Mouse (Mus musculus) liver, embryonic 11.5 days (tissue): ENCODE data around the gene Fstl4. TPM values are rescaled to one million over a fixed set of nuclear protein-coding genes. Genes with fewer than 3 reads are reported as not detected.

Experiments used
- ATAC-seq: fragments of 200-750 bp; cut with Nextera tagmentation; replicated peaks from 2 replicates; pipeline ENCODE4 v1.8.0; 2017; ENCODE audit warnings: moderate number of reproducible peaks, mild to moderate bottlenecking, moderate TSS enrichment, moderate library complexity; ENCODE audit not compliant: low FRiP score
- DNase-seq: peaks from one replicate; pipeline ENCODE4 v3.0.0-alpha.2; 2017; ENCODE audit warnings: low spot score
- H3K27ac ChIP-seq: fragments of 300-500 bp; sonication (generic); 2 replicates; pipeline ENCODE4 v1.5.1; 2014; ENCODE audit warnings: mild to moderate bottlenecking, low read depth, low read length, control low read depth
- H3K27me3 ChIP-seq: fragments of 300-500 bp; sonication (generic); replicated peaks from 2 replicates; pipeline ENCODE4 v1.6.1; 2014; ENCODE audit warnings: low read length, mixed read lengths; ENCODE audit not compliant: control insufficient read depth, insufficient read depth
- H3K36me3 ChIP-seq: fragments of 300-500 bp; sonication (generic); 2 replicates; pipeline ENCODE4 v1.6.1; 2014; ENCODE audit warnings: mild to moderate bottlenecking, low read length, moderate library complexity, mixed read lengths; ENCODE audit not compliant: control insufficient read depth, insufficient read depth
- H3K4me1 ChIP-seq: fragments of 300-500 bp; sonication (generic); replicated peaks from 2 replicates; pipeline ENCODE4 v1.6.1; 2014; ENCODE audit warnings: low read length, mixed read lengths; ENCODE audit not compliant: control insufficient read depth, insufficient read depth
- H3K4me2 ChIP-seq: fragments of 300-500 bp; sonication (generic); 2 replicates; pipeline ENCODE4 v1.6.1; 2014; ENCODE audit warnings: mild to moderate bottlenecking, control low read depth, moderate library complexity
- H3K4me3 ChIP-seq: fragments of 300-500 bp; sonication (generic); 2 replicates; pipeline ENCODE4 v1.5.1; 2014; ENCODE audit warnings: low read depth, low read length, control low read depth
- H3K9ac ChIP-seq: fragments of 300-500 bp; sonication (generic); 2 replicates; pipeline ENCODE4 v1.6.1; 2014; ENCODE audit warnings: low read depth, low read length, control low read depth
- H3K9me3 ChIP-seq: fragments of 300-500 bp; sonication (generic); 2 replicates; pipeline ENCODE4 v1.6.1; 2016; ENCODE audit warnings: low read length, inconsistent platforms, mixed read lengths; ENCODE audit not compliant: control insufficient read depth
- WGBS: fragments of 180-500 bp; shearing (Covaris S2); extraction: QIAGEN DNeasy Blood & Tissue Kit; methylation state at CpG from one replicate; pipeline ENCODE4 v1.1.7; 2014; 5-methylcytosine and 5-hydroxymethylcytosine counted together
- polyA plus RNA-seq: library from polyadenylated mRNA; unstranded; fragments of >200 nt; fragmentation: Nextera tagmentation; extraction: Ambion mirVana; gene quantifications from 2 replicates; pipeline ENCODE4 v1.2.1, GENCODE M21; 2014

Fstl4 gene
- polyA plus RNA-seq, 1 experiment from 2014 or later = 0.49 TPM

DNA sequence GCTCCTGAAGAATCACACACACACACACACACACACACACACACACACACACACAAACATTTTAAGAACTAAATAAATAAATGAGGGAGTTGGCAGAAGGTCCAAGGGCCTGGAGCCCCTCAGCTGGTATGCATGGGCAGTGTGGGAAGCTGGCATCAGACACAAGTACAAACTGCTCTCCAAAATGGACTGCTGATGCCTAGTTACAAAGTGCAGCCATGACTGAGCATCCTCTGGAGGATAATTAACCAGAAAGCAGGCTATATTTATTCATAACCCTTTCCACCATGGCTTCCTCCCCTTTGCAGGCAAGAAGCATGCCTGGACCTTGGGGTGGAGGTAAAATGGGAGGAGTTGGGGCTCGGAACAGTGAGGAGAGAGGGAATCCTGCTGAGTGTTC is 356.8 kb downstream of the Fstl4 start:
- no peaks in the 10 kb centered on the region for H3K4me1 ChIP-seq
- H3K9ac ChIP-seq = no peak overlapping the region
- no peak for DNase-seq
- H3K27ac ChIP-seq = no peak overlapping the region
- no peak overlapping the region for H3K4me2 ChIP-seq
- ATAC-seq = no peak
- no peak overlapping the region for H3K4me3 ChIP-seq
- no peaks in the 10 kb centered on the region for H3K27me3 ChIP-seq
- H3K36me3 ChIP-seq = no peaks in the 10 kb centered on the region
- H3K9me3 ChIP-seq = no peaks in the 10 kb centered on the region
- WGBS = 61% methylated on average over 1 of the region's 1 CpGs

DNA sequence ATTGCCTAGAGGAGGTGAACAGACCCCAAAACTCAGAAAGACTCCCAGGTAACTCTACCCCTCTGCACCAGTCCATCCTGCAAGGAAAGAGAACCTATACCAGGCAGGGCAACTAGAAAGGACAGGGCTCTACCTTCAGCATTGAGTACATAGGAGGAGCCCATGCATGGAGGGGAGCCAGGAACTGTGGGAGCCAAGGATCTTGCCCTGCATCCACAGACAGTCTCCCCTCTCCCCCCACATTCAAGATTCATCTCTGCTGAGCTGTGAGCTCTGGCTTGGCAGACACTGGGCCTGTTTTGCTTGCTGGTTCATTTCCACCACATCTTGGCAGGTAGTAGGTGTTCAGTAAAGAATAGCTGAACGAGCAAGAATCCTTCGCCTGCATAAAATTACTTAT is 360.4 kb downstream of the Fstl4 start:
- Histone ChIP-seq H3K4me2 (no peak overlapping the region), H3K4me3 (no peak overlapping the region), H3K9me3 (no peaks in the 10 kb centered on the region), H3K27ac (no peak overlapping the region), H3K27me3 (no peaks in the 10 kb centered on the region), H3K9ac (no peak overlapping the region), H3K36me3 (no peaks in the 10 kb centered on the region), H3K4me1 (no peaks in the 10 kb centered on the region)
- ATAC-seq (no peak), DNase-seq (no peak)
- WGBS = 84% methylated on average over 2 of the region's 2 CpGs

DNA sequence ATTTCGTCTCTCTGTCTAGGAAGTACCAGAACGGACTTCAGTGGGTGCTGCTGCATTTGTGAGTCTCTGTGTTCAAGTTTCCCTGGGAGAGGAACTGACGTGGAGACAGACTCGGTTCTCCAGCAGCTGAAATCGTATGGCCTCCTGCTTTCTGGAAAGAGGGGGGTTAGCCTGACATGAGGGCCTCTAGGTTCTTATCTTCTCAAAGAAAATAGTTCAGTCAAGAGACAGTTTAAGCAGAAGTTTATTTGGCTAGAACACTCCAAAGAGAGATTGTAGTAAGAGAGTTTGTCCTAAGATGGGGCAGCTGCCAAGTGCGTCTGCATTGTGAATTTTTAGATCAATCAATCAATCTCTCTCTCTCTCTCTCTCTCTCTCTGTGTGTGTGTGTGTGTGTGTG is 362.2 kb downstream of the Fstl4 start:
- Histone ChIP-seq H3K9me3 (no peaks in the 10 kb centered on the region), H3K36me3 (no peaks in the 10 kb centered on the region), H3K9ac (no peak overlapping the region), H3K27ac (no peak overlapping the region), H3K4me3 (no peak overlapping the region), H3K4me1 (no peaks in the 10 kb centered on the region), H3K27me3 (no peaks in the 10 kb centered on the region), H3K4me2 (no peak overlapping the region)
- no peak for ATAC-seq
- 53% methylated on average over 6 of the region's 6 CpGs for WGBS
- no peak for DNase-seq

DNA sequence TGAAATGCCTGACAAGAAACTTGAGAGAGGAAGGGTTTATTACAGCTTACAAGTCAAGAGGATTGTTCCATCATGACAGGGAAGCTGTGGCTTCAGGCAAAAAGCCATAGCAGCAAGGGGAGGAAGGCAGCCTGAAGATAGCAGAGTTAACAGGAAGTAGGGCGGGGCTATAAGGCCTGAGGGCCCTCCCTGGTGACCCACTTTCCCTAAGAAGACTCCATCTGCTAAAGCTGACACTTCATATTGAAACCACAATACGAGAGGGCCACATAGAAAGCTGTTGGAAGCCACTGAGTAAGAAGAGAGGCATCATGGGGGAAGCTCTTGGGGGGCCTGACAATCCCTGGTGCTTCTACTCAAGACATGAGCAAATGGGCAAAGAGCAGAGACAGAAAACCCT is 364.2 kb downstream of the Fstl4 start:
- Histone ChIP-seq H3K9me3 (no peaks in the 10 kb centered on the region), H3K36me3 (no peaks in the 10 kb centered on the region), H3K27me3 (no peaks in the 10 kb centered on the region), H3K4me1 (no peaks in the 10 kb centered on the region), H3K9ac (no peak overlapping the region), H3K4me2 (no peak overlapping the region), H3K4me3 (no peak overlapping the region), H3K27ac (no peak overlapping the region)
- DNase-seq = no peak
- 46% methylated on average over 2 of the region's 2 CpGs for WGBS
- no peak for ATAC-seq

DNA sequence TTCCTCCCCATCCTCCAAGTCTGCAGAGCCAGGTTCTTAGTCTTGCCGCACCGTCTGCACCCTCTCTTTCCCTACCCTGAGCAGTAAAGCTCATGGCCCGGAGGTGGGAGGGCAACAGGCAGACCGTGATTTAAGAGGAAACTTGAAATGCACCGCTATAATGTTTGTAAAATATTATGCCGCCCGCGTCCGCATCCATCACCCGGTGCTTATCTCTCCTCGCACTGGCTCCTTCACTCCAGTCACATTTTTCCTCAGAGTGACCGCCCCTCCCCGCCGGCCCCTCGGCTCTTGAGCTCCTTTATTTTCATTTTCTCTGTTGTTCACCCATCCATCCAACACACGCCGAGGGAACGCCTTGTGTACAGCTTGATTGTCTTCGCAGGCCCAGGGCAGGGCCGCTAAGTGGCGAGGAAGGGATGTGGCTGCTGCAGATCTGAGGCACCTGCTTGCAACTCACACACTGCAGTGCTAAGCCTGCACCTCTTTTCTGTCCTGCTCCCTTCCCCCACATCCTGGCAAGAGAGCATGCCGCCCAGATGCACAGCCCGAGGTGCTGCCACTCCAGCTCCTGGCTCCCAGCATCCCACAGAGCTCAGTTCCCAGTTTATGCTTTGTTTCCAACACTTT is 368.1 kb downstream of the Fstl4 start:
- ATAC-seq = no peak
- no peak overlapping the region for H3K9ac ChIP-seq

DNA sequence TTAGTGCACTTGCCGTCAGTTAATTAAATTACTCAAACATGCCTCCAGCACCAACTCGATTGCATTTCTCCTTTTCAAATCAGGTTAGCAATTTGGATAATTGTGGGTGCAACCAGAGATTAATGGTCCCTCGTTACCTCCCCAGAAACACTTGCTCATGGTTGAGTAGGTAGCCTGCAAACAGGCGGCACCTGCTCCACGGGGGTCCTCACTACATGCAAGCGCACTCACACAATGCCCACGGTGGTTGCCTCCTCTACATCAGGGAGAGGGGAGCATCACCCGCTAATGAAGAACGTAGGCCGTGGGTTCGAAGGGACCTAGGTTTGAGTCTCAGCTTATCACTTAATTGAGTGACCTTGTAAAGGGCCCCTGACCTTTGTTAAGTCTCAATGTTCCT is 371.9 kb downstream of the Fstl4 start:
- H3K27ac ChIP-seq = no peak overlapping the region
- 85% methylated on average over 11 of the region's 11 CpGs for WGBS
- no peaks in the 10 kb centered on the region for H3K9me3 ChIP-seq
- H3K36me3 ChIP-seq = no peaks in the 10 kb centered on the region
- H3K9ac ChIP-seq = no peak overlapping the region
- H3K4me3 ChIP-seq = no peak overlapping the region
- DNase-seq = no peak
- ATAC-seq = no peak
- no peaks in the 10 kb centered on the region for H3K4me1 ChIP-seq
- no peaks in the 10 kb centered on the region for H3K27me3 ChIP-seq
- no peak overlapping the region for H3K4me2 ChIP-seq

More for the DNA sequence above, 368.1 kb downstream of the Fstl4 start:
- no peaks in the 10 kb centered on the region for H3K27me3 ChIP-seq
- 52% methylated on average over 23 of the region's 23 CpGs for WGBS
- no peaks in the 10 kb centered on the region for H3K9me3 ChIP-seq
- H3K4me3 ChIP-seq = no peak overlapping the region
- no peak overlapping the region for H3K4me2 ChIP-seq
- DNase-seq = no peak
- no peak overlapping the region for H3K27ac ChIP-seq
- no peaks in the 10 kb centered on the region for H3K36me3 ChIP-seq
- H3K4me1 ChIP-seq = no peaks in the 10 kb centered on the region

DNA sequence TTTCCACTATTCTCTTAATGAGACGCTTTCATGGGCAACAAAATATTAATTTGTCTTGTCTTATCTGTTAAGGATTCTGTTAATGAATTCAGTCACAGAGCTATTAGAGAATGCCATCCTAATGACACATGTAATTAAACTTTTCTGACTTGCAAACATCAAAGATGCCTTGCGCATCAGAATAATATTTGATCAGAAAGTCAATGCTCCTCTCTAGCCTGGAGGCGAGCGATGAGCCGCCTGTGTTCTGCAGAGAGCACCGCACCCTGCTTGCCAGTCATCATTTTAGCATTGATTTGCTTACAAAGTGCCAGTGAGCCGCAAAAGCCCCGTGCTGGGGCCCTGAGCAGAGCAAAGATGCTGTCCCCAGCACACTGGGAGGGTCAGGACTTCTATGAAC is 372.9 kb downstream of the Fstl4 start:
- Histone ChIP-seq H3K27me3 (no peaks in the 10 kb centered on the region), H3K4me3 (no peak overlapping the region), H3K9ac (no peak overlapping the region), H3K9me3 (no peaks in the 10 kb centered on the region), H3K27ac (no peak overlapping the region), H3K36me3 (no peaks in the 10 kb centered on the region), H3K4me2 (no peak overlapping the region), H3K4me1 (no peaks in the 10 kb centered on the region)
- DNase-seq = no peak
- no peak for ATAC-seq
- 77% methylated on average over 8 of the region's 8 CpGs for WGBS

DNA sequence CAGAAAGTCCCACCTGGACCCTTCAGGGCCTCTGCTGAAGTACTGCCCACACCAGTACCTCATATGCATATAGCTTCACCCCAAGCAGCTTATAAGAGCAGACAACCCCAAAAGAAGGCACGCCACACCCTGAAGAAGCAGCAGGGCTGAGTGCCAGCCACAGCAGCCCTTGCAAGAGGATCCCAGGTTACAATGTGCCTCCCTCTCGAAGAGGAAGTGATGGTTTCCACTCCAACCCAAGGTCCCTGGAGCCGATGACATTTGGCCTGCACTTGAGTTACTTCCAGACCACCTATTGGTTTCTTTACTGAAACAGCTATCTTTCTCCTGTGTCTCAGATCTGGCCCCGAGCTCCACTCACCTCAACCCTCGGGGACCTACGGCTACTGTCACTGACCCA is 373.8 kb downstream of the Fstl4 start:
- Histone ChIP-seq H3K4me3 (no peak overlapping the region), H3K4me2 (no peak overlapping the region), H3K9me3 (no peaks in the 10 kb centered on the region), H3K9ac (no peak overlapping the region), H3K36me3 (no peaks in the 10 kb centered on the region), H3K27me3 (no peaks in the 10 kb centered on the region), H3K27ac (no peak overlapping the region), H3K4me1 (no peaks in the 10 kb centered on the region)
- DNase-seq (no peak), ATAC-seq (no peak)
- WGBS = 67% methylated on average over 6 of the region's 6 CpGs

DNA sequence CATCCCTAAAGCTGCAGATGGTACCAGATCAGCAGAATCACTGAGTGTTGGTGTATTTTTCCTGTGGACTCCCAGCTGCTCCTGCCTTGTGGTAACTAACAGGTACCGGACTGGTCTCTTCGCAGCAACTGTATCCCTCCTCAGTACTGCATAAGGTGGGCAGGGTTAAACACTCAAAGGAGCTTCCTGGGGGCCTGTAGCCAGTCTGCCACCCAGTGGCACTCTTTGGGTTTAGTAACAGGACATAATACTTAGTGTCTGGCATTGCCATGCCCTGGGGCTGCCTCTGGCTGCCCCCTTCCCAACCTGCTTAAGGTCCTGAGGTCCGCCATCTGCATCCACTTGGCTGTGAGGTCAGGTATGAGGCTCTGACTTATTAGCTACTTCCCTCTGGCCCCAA is 375.2 kb downstream of the Fstl4 start:
- Histone ChIP-seq H3K36me3 (no peaks in the 10 kb centered on the region), H3K4me1 (no peaks in the 10 kb centered on the region), H3K27ac (no peak overlapping the region), H3K4me2 (no peak overlapping the region), H3K27me3 (no peaks in the 10 kb centered on the region), H3K4me3 (no peak overlapping the region), H3K9me3 (no peaks in the 10 kb centered on the region), H3K9ac (no peak overlapping the region)
- DNase-seq (no peak), ATAC-seq (no peak)
- 92% methylated on average over 3 of the region's 3 CpGs for WGBS
